Mouse (Mus musculus) megakaryocyte, embryonic 14.5 days (primary cell): ENCODE measurements at regions not wholly inside any gene's neighbourhood (a gene's known extent, or its start where the extent isn't known, plus 50 kb on each side); places are given as distances from the start of the nearest gene placed in this dataset.

Experiments used
- FLI1 ChIP-seq: IDR thresholded peaks from 2 replicates; pipeline ENCODE4 v1.6.1; 2012; ENCODE audit warnings: low read length, inconsistent platforms, mixed read lengths
- GATA1 ChIP-seq: IDR thresholded peaks from 3 replicates; pipeline ENCODE4 v1.6.1; 2012; ENCODE audit warnings: mixed read lengths, low read length, inconsistent platforms, borderline replicate concordance

DNA sequence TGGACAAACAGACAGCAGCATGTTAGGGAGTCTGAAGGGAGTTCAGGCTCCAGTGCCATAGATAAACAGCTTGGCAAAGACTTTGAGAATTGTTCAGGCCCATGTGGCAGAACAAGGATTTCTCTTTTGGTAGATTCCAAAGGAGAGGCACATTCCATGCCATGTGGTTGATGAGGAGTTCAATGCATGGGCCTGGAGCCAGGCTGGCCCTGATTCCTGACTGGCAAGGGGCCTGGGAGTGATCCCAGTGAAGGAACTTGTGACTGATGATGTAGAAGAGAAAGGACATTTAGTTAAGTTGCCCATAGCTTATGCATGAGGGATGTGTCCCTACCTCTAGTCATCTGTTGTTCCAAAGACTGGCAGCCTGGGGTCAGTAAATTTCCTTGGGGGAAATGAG, 395.7 kb downstream of the Nuf2 start:
- TF ChIP-seq GATA1 = no peak
- TF ChIP-seq FLI1 = no peak
